In genomic region chr14:25786959-25787358, GRCm38 (mm10) we compare ENCODE assay signal across 9 mouse cellular contexts. TPM values are rescaled to one million over a fixed set of nuclear protein-coding genes. Genes with fewer than 3 reads are reported as not detected.
DNase-seq lines count a peak whose midpoint lies in the region; ATAC-seq and TF ChIP-seq lines count a peak whose summit lies in the region.
"Had no signal": no experiment of that assay in that cellular context is flagged by ENCODE, and none has a peak within 500 bp of the region (broad histone marks: within the 10 kb centered on the region; RNA-seq: fewer than 3 reads in every experiment).

No protein-coding gene starts in this region.

- ATAC-seq in midbrain, postnatal 0 days (ENCODE audit: low FRiP score), result no peak
- ATAC-seq in midbrain, embryonic 14.5 days (ENCODE audit: low FRiP score, low TSS enrichment), result no peak
- peak; percentile 71 for ATAC-seq in heart, postnatal 0 days (ENCODE audit: insufficient read depth, low read depth)

- no peaks in the 10 kb centered on the region for H3K27me3 ChIP-seq in midbrain, postnatal 0 days (ENCODE audit: insufficient read depth, low read length)
- no peaks in the 10 kb centered on the region for H3K27me3 ChIP-seq in midbrain, embryonic 14.5 days (ENCODE audit: control insufficient read depth, insufficient read depth, low read length)
- no peaks in the 10 kb centered on the region for H3K27me3 ChIP-seq in heart, postnatal 0 days (ENCODE audit: control insufficient read depth, insufficient read depth, low read length)

- no peak for TF ChIP-seq EP300 in heart, postnatal 0 days (IDR thresholded peaks at IDR 0.05; ENCODE audit: low read depth)

- H3K4me3 ChIP-seq in midbrain, postnatal 0 days (ENCODE audit: low read depth, low read length), result no peak overlapping the region
- H3K4me3 ChIP-seq in midbrain, embryonic 14.5 days (replicated peaks; ENCODE audit: low read depth, low read length), result no peak overlapping the region
- H3K4me3 ChIP-seq in heart, postnatal 0 days (ENCODE audit: low read depth, low read length), result no peak overlapping the region

- no peaks in the 10 kb centered on the region for H3K4me1 ChIP-seq in midbrain, postnatal 0 days (ENCODE audit: insufficient read depth, low read length)
- H3K4me1 ChIP-seq in midbrain, embryonic 14.5 days (ENCODE audit: control insufficient read depth, insufficient read depth, low read length), result no peaks in the 10 kb centered on the region
- peaks cover 11% of the 10 kb centered on the region for H3K4me1 ChIP-seq in heart, postnatal 0 days (ENCODE audit: control insufficient read depth, insufficient read depth)

- no peak overlapping the region for H3K9ac ChIP-seq in midbrain, postnatal 0 days (replicated peaks; ENCODE audit: low read length, poor library complexity, severe bottlenecking)
- H3K9ac ChIP-seq in midbrain, embryonic 14.5 days (replicated peaks; ENCODE audit: low read length), result no peak overlapping the region
- H3K9ac ChIP-seq in heart, postnatal 0 days (replicated peaks; ENCODE audit: low read depth, low read length), result no peak overlapping the region

- peak; percentile 49 for DNase-seq in midbrain, postnatal 0 days (ENCODE audit: low spot score)
- DNase-seq in midbrain, embryonic 14.5 days, result no peak
- peak; percentile 52 for DNase-seq in heart, postnatal 0 days (ENCODE audit: low spot score)
- peak; percentile 88 to 92 for DNase-seq in kidney, postnatal 4 days
- peak; percentile 84 for DNase-seq in urinary bladder, postnatal 14 days (ENCODE audit: low spot score)
- DNase-seq in embryo, embryonic 10.5 days (ENCODE audit: low spot score), result no peak
- DNase-seq in layer of hippocampus, postnatal 25 days (ENCODE audit: extremely low spot score in 1 of 2, low spot score in 1 of 2), result no peak
- DNase-seq in embryo, embryonic 10 days (ENCODE audit: low spot score), result no peak
- DNase-seq: cerebellum, postnatal 25 days had no signal

- no peak for TF ChIP-seq CTCF in midbrain, postnatal 0 days (IDR thresholded peaks at IDR 0.05)
- TF ChIP-seq CTCF in heart, postnatal 0 days (IDR thresholded peaks at IDR 0.05; ENCODE audit: low read depth), result no peak

- no peak overlapping the region for H3K27ac ChIP-seq in midbrain, postnatal 0 days (ENCODE audit: low read depth, low read length)
- no peak overlapping the region for H3K27ac ChIP-seq in midbrain, embryonic 14.5 days (replicated peaks; ENCODE audit: low read depth, low read length)
- H3K27ac ChIP-seq in heart, postnatal 0 days (ENCODE audit: low read depth), result peak overlapping the region; percentile 39; the same call in 1 of the 2 replicates

- WGBS in midbrain, postnatal 0 days, result 55% methylated on average over 5 of the region's 5 CpGs
- WGBS in midbrain, embryonic 14.5 days, result 68% methylated on average over 5 of the region's 5 CpGs
- WGBS in heart, postnatal 0 days, result 20% methylated on average over 5 of the region's 5 CpGs

- no peak overlapping the region for H3K4me2 ChIP-seq in midbrain, postnatal 0 days (ENCODE audit: low read depth, low read length, poor library complexity, severe bottlenecking)
- no peak overlapping the region for H3K4me2 ChIP-seq in midbrain, embryonic 14.5 days (ENCODE audit: low read length)
- H3K4me2 ChIP-seq in heart, postnatal 0 days (ENCODE audit: low read depth, low read length), result no peak overlapping the region

- no peaks in the 10 kb centered on the region for H3K9me3 ChIP-seq in midbrain, postnatal 0 days (ENCODE audit: low read length)
- H3K9me3 ChIP-seq in midbrain, embryonic 14.5 days (ENCODE audit: control insufficient read depth, low read length), result no peaks in the 10 kb centered on the region
- H3K9me3 ChIP-seq in heart, postnatal 0 days (replicated peaks; ENCODE audit: control insufficient read depth, low read length), result no peaks in the 10 kb centered on the region

- H3K36me3 ChIP-seq in midbrain, postnatal 0 days (ENCODE audit: insufficient read depth, low read length), result no peaks in the 10 kb centered on the region
- no peaks in the 10 kb centered on the region for H3K36me3 ChIP-seq in midbrain, embryonic 14.5 days (ENCODE audit: control insufficient read depth, insufficient read depth, low read length)
- H3K36me3 ChIP-seq in heart, postnatal 0 days (replicated peaks; ENCODE audit: control insufficient read depth, insufficient read depth, low read length), result no peaks in the 10 kb centered on the region

RNA-seq across cellular contexts. Expression of gene Zcchc24, which starts 18.1 kb away (rescaled TPM):
- total RNA-seq in midbrain, postnatal 0 days (2014; rRNA removed), result 28.3 and 34.3 TPM in 2 replicates
- 13.9 and 15.3 TPM in 2 replicates for polyA plus RNA-seq in midbrain, postnatal 0 days (2015; fragmentation: Nextera tagmentation; extraction: Ambion mirVana)
- 8.1 and 13.6 TPM in 2 replicates for polyA plus RNA-seq in midbrain, embryonic 14.5 days (2014; fragmentation: Nextera tagmentation; extraction: Ambion mirVana)
- total RNA-seq in heart, postnatal 0 days (2014; rRNA removed; ENCODE audit: low replicate concordance), result 36.6 and 40.3 TPM in 2 replicates
- polyA plus RNA-seq in heart, postnatal 0 days (2015; fragmentation: Nextera tagmentation; extraction: Ambion mirVana), result 14.9 and 18.5 TPM in 2 replicates
- 10 to 100 TPM; 56.1 to 59.0 TPM for total RNA-seq in layer of hippocampus, postnatal 25 days (2021)

RNA-seq across cellular contexts. Expression of gene Anxa11, which starts 55.0 kb away (rescaled TPM):
- total RNA-seq in midbrain, postnatal 0 days (2014; rRNA removed), result 2.7 and 3.0 TPM in 2 replicates
- polyA plus RNA-seq in midbrain, postnatal 0 days (2015; fragmentation: Nextera tagmentation; extraction: Ambion mirVana), result 3.3 TPM in 2 replicates
- polyA plus RNA-seq in midbrain, embryonic 14.5 days (2014; fragmentation: Nextera tagmentation; extraction: Ambion mirVana), result 0.42 and 2.4 TPM in 2 replicates
- total RNA-seq in heart, postnatal 0 days (2014; rRNA removed; ENCODE audit: low replicate concordance), result 21.1 and 46.2 TPM in 2 replicates
- 34.9 and 36.8 TPM in 2 replicates for polyA plus RNA-seq in heart, postnatal 0 days (2015; fragmentation: Nextera tagmentation; extraction: Ambion mirVana)
- 10 to 100 TPM; 64.8 to 69.7 TPM for total RNA-seq in layer of hippocampus, postnatal 25 days (2021)

Comparison
In these comparisons a context has a peak if more than half of its experiments do, and no peak if none do; other contexts are left out.
1. DNase-seq: peak in midbrain, postnatal 0 days (single experiment), heart, postnatal 0 days (single experiment), kidney, postnatal 4 days (2 of 2) and urinary bladder, postnatal 14 days (single experiment); none in midbrain, embryonic 14.5 days (single experiment), embryo, embryonic 10.5 days (single experiment), layer of hippocampus, postnatal 25 days (0 of 2) and embryo, embryonic 10 days (single experiment).